Mouse (Mus musculus): ENCODE results near the gene Pknox2.

The Pknox2 gene

DNA sequence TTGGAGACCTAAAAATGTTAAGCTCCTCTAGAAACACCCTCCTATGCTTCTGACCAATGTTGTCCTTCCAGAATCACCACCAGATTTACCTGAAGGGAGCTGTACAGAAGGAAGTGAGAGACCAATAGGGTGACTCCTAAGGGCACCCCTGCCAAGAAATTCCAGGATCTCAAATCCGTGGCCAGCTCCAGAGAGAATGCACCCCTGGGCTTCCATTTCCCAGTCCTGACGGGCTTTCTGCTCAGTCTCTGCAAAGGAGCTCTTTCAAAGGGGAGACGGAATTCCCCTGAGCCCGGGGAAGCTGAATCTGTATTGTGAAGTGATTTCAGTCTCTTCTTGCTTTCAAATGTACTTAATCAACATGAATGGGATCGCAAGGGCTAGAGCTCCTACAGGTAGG is 43.4 kb downstream of the Pknox2 start:
- in situ Hi-C loops (cut with MboI, MseI) = loop anchor here (5.0 to 10.0 kb wide), 2 partner anchors 51 to 1499 kb away; no protein-coding TSS in a partner anchor

DNA sequence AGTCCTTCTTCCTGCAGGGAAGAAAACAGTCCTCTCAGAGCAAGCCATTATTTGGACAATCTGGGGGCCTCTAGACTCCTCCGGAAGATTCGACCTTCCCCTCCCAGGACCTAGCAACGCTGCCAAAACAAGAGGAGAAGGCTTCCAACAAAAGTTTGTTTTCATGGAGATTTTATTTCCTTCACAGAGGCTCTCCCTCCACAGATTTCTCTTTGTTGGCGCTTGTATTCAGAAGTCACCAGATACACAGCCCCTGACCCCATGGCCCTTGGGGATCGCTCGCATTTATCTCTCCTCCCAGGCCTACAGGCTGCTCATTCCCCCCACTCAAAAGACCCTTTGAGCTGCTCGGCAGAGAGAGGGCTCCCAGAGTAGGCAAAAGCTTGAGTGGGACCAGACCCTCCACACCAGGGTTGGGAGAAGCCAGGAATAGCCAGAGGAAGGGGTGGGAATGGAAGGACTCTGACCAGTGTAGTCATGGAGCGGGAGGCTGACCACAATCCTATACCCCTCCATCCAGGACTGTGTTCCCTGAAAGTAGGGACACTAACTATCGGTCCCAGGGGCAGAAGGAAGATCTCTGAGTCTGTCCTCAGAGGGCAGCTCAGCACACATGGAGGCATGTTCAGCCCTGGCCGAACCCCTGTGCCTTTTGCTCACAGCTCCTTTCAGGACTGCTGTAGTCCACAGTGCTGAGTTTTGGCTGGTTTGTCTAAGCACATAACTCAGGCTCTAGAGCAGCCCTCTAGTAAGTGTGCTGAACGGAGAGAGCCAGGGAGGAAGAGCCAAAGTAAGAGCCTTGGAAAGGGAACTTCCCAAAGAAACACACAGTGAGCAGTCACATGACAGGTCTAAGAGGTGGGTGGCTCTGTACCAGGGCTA is 45.9 kb downstream of the Pknox2 start:
- in situ Hi-C loops (cut with MboI, MseI) = loop anchor here (5.0 to 10.0 kb wide), 2 partner anchors 49 to 1496 kb away; no protein-coding TSS in a partner anchor

DNA sequence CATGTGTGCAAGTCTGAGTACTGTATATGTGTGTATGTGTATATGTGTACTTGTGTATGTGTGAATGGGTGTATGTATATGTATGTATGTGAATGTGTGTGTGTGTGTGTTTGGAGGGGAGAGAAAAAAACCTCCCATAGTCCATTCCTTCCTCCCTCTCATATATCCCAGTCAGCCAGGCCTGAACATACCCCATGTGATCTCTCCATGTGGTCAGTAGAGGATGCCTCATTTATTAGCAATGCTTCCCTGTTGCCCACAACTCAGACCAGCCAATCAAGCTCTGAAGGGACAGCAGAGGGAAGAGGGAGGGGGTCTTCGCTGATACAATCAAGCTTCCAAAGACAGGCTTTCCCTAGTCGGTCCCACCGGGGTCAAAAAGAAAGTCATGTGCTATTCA is 47.6 kb downstream of the Pknox2 start:
- in situ Hi-C loops (cut with MboI, MseI) = no loop called here

DNA sequence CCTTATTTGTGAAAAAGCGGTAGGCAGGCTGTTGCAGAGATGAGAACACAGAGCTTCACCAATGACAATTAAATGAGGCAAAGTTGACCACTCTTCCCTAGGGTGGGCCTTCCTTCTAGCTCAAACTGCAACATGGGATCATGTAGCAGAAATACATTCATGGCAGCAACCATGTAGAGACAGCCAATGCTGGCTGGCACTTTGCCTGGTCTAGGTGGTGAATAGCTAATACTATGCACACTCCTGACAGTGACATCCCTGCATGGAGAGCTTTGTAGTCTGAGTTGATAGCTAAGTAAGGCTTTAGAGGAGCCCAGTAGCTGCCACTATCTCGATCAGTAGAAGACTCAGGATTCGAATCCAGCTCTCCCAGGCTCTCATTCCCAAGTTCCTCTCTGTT is 48.6 kb downstream of the Pknox2 start:
- in situ Hi-C loops (cut with MboI, MseI) = no loop called here

DNA sequence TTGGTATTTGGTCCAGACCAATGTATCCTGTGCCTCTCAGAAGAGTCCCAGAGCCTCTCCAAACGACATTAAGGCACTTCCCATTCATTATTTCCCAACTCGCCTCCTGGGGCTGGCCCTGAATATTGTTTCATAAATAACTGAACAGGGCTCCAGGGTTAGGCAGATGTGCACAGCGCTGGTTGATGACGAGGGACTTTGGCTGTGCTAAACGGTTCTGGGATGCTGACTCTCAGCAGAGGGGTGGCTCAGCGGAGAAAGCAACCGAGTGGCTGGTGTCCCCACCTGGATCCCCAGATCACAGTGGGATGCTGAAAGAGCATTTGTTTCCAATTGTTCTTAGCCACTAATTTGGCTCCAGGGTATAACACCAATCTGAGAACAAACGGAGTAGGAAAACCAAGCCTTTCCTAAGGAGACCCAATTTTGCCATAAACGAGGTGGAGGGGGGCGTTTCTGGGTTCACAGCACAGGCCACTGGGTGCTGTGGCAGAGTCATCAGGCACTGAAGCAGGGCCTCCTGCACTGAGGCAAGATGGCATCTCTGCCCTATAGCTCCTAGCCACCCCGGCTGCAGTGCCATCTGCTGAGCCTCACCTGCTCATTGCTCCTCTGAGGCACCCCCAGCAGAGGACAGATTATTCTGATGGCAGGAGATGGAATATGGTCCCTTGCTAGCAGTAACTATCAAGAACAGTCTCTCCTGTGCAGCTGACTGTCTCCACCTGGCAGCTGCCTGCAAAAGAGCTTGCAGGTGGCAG is 52.8 kb downstream of the Pknox2 start:
- in situ Hi-C loops (cut with MboI, MseI) = no loop called here

DNA sequence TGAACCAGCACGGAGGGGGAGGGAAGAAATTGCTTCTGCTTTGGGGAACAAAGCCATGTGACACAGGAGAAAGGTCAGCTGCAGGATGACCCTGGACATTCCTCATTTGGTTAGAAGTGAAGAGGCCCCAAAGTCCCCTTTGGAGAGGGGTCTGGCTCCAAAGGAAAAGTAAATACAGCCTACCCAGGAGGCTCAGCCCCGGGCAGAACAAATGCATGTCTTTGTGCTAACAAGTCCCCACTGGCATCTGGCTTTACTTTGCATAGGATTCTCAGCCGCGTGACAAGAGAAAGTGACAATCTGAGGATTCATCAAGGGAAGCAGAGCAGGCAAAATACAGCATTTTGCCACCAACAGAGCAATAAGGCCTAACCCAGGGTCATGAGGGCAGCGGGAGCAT is 54.1 kb downstream of the Pknox2 start:
- in situ Hi-C loops (cut with MboI, MseI) = no loop called here

DNA sequence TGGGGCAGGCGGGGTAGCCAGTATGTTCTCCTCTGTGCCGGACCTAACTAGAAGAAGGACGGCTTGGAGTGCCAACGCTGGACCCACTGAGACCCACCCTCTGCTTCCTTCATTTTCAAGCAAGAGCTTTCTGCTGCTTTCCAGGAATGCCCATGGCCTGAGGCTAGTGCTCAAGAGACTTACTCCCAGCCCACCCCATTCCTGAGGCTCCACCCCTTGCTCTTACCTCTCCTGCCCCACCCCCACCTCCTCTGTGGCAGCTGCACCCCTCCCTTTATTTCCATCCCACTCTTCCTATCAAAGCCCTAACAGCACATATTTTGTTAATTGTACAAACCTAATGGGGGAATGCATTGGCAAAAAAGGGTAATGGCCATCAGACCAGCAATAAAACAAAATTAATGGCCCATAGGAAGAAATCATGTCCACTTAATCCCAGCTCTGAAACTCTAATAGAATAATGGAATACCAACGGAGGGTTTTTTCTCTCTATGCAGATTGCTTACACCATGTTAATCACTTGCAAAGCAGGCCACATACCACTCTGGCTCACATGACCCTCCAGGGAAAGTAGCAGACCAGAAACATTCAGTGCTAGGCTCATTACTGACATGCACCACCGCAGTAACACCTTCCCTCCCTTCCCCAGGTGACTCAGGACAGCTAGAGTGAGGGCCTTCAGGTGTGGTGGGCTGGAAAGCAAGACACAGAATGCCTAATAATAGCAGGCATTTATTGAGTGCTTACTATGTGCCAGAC is 57.1 kb downstream of the Pknox2 start:
- in situ Hi-C loops (cut with MboI, MseI) = no loop called here

DNA sequence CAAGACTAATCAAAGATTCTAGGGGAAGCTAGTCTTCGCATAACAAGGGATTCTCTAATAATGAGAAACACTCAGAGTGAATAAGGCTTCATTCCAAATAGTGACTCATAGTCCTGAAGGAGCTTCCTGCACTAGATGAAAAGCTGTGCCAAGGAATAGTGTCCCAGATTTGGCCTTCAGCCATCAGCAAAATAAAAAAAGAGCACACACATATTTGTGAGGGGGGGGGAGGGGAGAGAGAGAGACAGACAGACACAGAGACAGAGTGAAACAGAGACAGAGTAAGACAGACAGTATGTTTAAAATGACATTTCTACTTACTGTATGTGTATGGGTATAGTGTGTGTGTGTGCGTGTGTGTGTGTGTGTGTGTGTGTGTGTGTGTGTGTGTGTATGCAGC is 61.8 kb downstream of the Pknox2 start:
- in situ Hi-C loops (cut with MboI, MseI) = no loop called here

DNA sequence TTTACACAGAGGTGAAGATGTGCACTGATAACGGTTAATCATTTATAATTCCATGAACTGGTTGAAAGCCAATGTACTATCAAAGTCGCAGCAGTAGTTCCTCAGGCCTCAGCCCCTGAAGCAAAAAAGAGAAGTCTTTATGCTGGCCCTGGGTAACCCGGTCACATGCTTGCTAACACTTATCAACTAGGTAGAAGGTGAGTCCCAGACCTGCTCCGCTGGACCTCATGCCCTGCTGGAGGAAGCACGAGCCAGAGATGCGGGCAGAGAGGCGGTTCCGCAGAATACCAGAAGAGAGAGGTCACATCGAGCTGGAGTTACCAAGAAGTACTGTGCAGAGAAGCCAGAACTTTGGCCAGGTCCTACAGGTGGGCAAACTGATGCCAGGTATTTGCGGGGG is 65.0 kb downstream of the Pknox2 start:
- in situ Hi-C loops (cut with MboI, MseI) = no loop called here

DNA sequence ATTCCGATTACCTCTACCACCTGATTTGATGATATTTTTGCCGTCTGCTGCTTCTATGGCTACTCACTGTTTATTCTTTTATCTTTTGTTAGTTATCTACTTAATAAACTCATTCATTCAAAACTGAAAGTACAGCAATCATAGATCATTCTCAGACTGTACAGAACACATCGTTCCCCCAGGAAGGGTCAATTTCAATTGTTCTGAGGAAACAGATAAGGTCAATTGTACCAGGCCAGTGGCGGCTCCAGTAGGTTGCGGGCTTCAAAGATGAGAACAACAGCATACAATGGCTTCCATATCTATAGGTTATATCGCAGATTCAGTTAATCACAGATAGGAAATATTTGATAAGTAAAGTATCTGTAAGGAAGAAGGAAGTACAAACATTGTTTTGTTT is 66.9 kb downstream of the Pknox2 start:
- in situ Hi-C loops (cut with MboI, MseI) = no loop called here

DNA sequence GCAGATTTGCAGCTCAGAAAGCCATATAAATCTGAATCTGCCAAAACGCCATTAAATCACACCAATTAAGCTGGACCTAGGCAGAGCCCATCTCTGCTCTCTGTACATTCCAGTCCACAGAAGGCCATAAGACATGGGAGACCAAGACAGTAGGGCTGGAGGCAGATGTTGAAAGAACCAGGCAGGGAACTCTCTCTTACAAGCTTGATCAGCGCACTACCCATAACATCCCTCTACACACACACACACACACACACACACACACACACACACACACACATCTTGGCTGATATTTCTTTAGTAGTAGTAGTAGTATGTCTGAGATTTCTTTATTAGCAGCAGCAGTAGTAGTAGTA is 70.2 kb downstream of the Pknox2 start:
- in situ Hi-C loops (cut with MboI, MseI) = no loop called here

DNA sequence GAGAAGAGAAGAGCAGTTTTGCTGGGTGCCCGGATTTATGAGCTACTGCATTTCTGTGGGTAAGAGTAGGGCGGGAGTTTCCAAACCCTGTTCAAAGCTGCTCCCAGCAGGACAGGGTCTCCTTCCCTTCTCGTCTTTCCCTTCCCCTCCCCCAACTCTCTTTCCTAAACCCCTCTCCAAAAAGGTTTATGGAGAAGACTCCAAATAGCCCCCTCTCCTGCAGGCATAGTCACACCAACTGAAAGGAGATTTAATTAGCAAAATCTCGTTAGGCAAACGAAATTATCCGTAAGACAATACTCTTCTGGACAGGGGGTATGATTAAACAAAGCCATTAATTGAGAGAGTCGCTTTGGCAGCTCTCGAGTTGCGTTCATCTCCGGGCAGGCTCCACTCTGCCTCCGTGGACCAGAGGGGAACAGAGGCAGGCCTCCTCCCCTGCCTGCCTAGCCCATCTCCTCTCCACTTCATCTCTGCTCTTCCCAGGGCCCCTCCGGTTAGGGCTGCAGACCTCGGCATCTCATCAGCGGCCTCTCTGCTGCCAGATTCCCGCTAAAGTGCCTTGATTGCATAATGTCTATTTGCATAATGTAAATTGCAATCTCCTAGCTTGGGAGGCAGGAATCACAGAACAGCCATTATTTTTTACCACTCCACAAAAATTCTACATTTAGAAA is 70.7 kb downstream of the Pknox2 start:
- in situ Hi-C loops (cut with MboI, MseI) = no loop called here

DNA sequence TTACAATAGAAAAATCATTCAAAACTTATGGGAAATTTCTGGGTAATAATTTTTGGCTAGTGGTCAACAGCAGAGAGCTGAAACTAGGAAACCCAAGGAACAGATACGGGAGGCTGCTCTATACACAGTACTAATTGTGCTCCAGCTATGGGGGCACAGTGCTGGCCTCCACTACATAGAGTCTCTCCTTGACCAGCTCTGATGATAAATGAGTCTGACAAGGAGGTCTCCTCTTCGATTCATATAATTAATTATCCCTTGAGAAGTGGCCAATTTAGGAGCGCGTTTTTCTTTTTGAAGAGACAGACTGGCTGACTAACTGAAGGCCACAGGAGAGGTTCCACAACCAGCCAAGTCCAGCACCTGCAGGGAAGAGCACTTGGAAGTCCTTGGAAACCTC is 71.3 kb downstream of the Pknox2 start:
- in situ Hi-C loops (cut with MboI, MseI) = no loop called here

DNA sequence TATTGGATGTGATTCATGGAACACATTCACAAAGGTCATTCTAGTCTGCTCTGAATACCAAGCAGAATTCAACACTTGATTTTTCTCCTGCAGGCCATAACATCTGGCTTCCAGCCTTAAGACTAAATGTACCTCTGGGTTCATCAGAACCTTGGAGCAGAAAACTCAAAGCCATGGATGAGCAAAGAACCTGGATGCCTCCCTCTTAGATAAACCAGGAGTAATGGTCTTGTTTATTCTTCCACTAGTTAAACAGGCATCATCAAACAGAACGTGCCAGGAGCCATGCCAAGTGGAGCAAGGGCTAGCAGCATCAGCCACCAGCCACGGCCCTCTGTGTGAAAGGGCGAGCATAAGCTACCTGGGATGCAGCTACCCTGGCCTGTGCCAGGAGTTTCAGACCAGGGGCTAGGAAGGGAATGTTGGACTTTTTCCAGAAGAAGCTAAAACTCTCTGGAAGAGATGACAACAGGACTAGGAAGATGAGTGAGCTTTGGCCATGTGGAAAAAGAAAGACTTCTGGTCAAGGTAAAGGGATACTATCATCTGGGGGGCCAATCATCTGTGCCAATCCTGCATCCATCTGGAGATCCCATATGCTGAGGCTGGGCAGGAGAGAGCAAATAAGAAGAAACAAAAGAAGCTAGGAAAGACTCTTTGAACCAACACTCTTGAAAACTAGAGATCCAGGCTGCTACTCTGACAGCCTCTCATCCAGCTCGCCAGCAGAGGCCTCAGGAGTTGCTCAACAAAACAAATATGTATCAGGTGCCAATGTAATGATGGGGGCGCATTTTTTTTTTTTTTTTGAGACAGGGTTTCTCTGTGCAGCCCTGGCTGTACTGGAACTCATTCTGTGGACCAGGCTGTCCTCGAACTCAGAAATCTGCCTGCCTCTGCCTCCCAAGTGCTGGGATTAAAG is 77.6 kb downstream of the Pknox2 start:
- in situ Hi-C loops (cut with MboI, MseI) = no loop called here

DNA sequence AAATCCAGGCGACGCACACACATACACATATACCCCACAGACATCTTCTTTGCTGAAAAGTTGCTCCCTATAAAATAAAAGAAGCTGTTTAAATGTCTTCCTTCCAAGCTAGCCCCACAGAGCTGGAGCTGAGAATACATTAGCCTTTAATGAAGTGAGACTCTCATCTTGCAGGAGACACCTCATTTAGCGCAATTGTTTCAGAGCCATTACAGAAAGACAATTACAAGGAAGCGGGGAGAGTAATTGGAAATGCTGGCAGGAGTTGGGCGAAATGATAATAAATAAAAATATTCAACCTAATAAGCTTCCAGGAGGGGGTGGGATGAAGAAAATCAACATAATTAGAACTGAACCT is 79.8 kb downstream of the Pknox2 start:
- in situ Hi-C loops (cut with MboI, MseI) = no loop called here

DNA sequence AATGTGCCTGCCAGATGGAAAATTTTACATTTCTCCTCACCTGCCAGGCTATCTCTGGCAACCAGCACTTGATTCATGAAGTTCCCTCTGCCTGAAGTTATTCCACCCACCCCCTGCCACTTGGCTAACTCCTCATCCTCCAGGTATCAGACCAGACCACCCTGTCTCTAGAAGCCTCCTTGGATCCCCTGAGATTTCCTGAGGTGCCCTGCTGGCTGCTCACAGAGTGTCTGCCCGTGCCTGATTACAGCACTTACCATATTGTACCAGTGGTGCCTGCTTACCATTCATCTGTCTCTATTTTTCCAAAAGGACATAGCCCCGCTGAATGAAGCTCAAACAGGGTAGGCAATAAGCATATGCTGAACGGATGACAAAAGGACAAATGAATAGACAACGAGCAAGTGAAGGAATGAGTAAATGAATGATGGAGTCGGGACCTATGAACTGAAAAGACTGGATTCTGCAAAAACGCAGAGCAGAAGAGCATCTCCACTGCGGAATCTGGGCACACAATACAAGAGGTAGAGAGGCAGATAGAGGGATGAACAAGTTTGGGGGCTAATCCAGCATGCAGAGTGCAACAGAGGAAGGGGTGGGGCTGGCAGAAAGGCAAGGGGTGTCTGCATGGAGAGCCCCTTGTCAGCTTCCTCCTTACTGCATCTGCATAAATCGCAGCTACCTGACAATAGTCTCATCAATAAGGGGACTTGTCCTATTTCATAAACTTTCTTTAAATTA is 80.3 kb downstream of the Pknox2 start:
- in situ Hi-C loops (cut with MboI, MseI) = no loop called here

DNA sequence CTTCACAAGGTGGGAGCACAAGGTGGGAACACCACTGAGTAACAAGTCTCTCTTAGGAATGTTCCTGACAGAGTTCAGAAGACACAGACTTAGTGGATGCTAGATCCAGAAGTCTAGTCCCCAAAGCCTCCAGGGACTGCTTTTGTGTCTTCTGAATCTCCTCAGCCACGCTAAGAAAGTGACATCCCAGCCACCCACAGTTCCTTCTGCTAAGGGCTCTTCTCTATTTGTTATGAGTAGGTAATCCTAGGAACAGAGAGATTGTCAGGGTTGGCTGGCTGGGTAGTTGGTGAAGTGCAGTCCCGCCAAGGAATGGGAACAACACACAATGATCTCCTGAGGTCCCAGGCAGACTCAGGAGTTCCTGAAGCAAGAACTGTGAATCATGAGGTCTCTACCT is 85.6 kb downstream of the Pknox2 start:
- in situ Hi-C loops (cut with MboI, MseI) = no loop called here

DNA sequence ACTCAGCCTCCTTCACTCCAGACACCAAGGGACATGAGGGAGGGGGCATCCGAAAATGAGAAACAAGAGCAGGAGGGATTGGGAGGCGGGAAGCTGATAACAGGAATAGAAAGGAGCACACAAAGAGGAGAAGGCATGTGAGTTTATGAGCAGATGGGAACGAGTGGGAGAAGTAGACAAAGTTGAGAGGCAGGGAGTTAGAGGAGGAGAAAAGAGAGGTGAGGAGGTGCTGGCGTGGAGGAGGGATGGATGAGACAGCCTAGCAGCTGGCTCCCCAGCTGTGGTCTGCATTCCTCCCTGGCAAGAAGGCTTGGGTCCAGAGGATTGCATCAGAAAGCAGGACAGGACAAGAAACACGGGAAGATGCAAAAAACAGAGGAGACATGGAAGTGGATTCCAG is 92.5 kb downstream of the Pknox2 start:
- in situ Hi-C loops (cut with MboI, MseI) = loop anchor here (5.0 kb wide), 1 partner anchor 48 kb away; no protein-coding TSS in a partner anchor

DNA sequence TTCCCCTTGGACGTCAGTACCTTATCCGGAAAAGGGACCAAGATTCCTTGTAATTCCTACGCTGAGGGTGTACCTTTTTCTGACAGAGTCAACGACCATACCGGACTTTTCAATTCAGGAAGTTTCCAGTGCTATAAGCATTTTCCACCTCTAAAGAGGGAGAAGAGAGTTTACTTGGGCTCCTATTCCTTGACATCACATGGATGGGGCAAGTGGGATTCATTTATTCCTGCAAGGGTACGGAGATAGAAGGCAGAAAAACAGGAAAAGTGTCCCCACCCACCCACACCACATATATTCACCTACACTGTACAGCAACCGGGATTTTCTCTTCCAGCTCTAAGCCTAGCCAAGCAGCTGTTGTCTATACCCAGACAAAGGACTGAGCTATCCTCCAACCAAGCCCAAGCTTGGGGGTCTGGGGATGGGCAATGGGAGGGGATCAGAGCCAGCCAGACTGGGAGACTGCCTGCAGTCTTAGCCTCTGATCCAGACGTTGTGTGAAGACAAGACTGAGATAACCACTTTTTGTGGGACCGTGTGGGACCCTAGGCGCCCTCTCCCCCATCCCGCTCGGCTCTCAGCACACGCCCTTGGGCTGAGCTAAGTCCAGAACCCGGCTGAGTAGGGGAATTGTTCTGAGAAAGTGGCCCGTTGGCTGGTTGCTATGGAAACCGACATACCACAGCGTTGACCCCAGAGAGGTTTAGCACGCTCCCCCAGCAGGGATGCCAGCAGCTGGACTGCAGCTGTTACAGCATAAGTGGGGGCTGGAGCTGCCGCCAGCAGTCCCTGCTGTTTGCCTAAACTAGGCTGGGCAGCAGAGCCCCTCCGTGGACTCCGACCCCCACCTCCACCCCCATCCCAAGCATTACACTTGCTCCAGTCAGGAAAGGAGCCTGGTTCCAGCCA is 93.3 kb downstream of the Pknox2 start:
- in situ Hi-C loops (cut with MboI, MseI) = loop anchor here (5.0 kb wide), 1 partner anchor 48 kb away; no protein-coding TSS in a partner anchor

Measured in T-helper 1 cell (primary cell).